Mouse (Mus musculus): ENCODE measurements around the gene Mdm2. TPM values are rescaled to one million over a fixed set of nuclear protein-coding genes. Genes with fewer than 3 reads are reported as not detected.

Gene Mdm2
- total and polyA plus RNA-seq, 3 experiments, result 79.8 to 136 (median 112) TPM

DNA sequence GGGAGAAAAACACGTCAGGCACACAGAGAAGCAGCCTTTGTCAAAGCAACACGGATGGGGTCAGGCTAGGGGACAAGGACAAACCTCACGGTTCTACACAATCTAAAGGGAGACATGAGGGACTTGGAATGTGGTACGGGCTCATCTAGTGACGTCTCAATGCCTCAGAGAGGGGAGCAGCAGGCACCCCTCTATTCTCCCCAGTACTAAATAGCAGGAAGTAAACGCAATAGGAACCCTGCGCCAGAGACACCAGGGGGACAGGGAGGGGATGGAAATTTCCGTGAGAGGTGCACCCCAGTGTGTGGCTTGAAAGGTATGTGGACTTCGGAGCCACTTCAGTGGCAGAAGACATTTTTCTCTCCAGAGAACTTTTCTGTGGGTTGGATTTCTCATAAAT is 30.4 kb upstream of the Mdm2 start:
- no peaks in the 10 kb centered on the region for H3K79me2 ChIP-seq (replicated peaks; ENCODE audit: control insufficient read depth, extremely low read depth, insufficient read depth, poor library complexity, severe bottlenecking)

DNA sequence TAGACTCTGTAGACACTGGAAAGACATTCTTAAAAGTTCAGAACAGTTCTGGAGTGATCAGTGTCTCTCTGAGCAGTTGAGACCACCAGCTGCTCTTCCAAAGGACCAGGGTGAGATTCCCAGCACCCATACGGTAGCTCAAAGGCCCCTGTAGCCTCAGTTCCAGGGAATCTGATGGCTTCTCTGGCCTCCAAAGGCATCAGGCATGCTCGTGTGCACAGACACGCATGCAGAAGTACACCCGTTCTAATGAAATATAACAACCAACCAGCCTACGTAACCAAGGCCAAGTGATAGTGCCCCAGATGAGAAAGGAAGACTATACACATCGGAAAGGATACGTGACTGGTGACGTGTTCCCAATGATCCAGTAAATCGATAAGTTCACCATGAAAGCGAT is 29.6 kb upstream of the Mdm2 start:
- H3K27ac ChIP-seq (ENCODE audit: insufficient read depth, low read depth), result no peak overlapping the region
- H3K27me3 ChIP-seq (replicated peaks), result no peaks in the 10 kb centered on the region
- DNase-seq (ENCODE audit: extremely low read depth), result no peak
- H3K9ac ChIP-seq (ENCODE audit: insufficient read depth, low read depth), result no peak overlapping the region
- in situ Hi-C loops (cut with MboI; ENCODE audit: low pct_ligation_motif_present, low pct_unique_long_range_greater_than_20kb, low sequenced_read_pairs) (no loop called here), dilution Hi-C loops (cut with MboI; ENCODE audit: extremely low pct_ligation_motif_present, extremely low pct_unique_long_range_greater_than_20kb, low sequenced_read_pairs) (no loop called here)
- TF ChIP-seq ZNF384 (IDR thresholded peaks at IDR 0.05; ENCODE audit: low read depth, low read length), result no peak
- no peak for TF ChIP-seq CHD1 (IDR thresholded peaks at IDR 0.05; ENCODE audit: low read depth, low read length)
- TF ChIP-seq SIN3A (IDR thresholded peaks at IDR 0.05; ENCODE audit: low read length), result no peak
- TF ChIP-seq GABPA (IDR thresholded peaks at IDR 0.05; ENCODE audit: insufficient replicate concordance, low read depth, low read length), result no peak
- no peak for TF ChIP-seq TCF12 (IDR thresholded peaks at IDR 0.05; ENCODE audit: low read depth, low read length)
- no peak for TF ChIP-seq MXI1 (IDR thresholded peaks at IDR 0.05; ENCODE audit: low read depth, low read length)
- no peak for TF ChIP-seq SMC3 (IDR thresholded peaks at IDR 0.05; ENCODE audit: low read depth, low read length)
- no peak for TF ChIP-seq EP300 (IDR thresholded peaks at IDR 0.05; ENCODE audit: low read length)
- TF ChIP-seq KAT2A (IDR thresholded peaks at IDR 0.05; ENCODE audit: insufficient replicate concordance, low read length), result no peak
- TF ChIP-seq RCOR1 (conservative IDR thresholded peaks at IDR 0.05; ENCODE audit: low read depth, low read length), result no peak
- TF ChIP-seq ZC3H11A (IDR thresholded peaks at IDR 0.05; ENCODE audit: low read depth, low read length), result no peak
- TF ChIP-seq ZKSCAN1 (IDR thresholded peaks at IDR 0.05; ENCODE audit: borderline replicate concordance, low read depth, low read length), result no peak
- no peak for TF ChIP-seq ELF1 (IDR thresholded peaks at IDR 0.05; ENCODE audit: low read depth, low read length)
- no peak for TF ChIP-seq UBTF (IDR thresholded peaks at IDR 0.05; ENCODE audit: low read depth, low read length)
- TF ChIP-seq RAD21 (IDR thresholded peaks at IDR 0.05; ENCODE audit: low read depth, low read length), result no peak
- TF ChIP-seq BHLHE40 (IDR thresholded peaks at IDR 0.05; ENCODE audit: low read depth, low read length), result no peak
- no peak for TF ChIP-seq MAZ (IDR thresholded peaks at IDR 0.05; ENCODE audit: low read depth, low read length)
- H3K4me1 ChIP-seq (ENCODE audit: control insufficient read depth in 1 of 2, insufficient read depth in 2 of 2), result peaks cover 0 to 5% of the 10 kb centered on the region in 2 experiments; a peak in 2 of 4 replicates
- no peaks in the 10 kb centered on the region for H3K9me3 ChIP-seq (replicated peaks; ENCODE audit: low read length)
- H3K4me3 ChIP-seq (replicated peaks in 1 of 3; ENCODE audit: low read depth in 2 of 3, low read length in 2 of 3, poor library complexity in 1 of 3), result no peak overlapping the region
- peaks cover 25 to 68% of the 10 kb centered on the region in 2 experiments for H3K36me3 ChIP-seq (replicated peaks in 1 of 2; ENCODE audit: control insufficient read depth in 1 of 2, insufficient read depth in 1 of 2, low read length in 1 of 2)
- H3K79me2 ChIP-seq (replicated peaks; ENCODE audit: control insufficient read depth, extremely low read depth, insufficient read depth, poor library complexity, severe bottlenecking), result no peaks in the 10 kb centered on the region
- H3K4me2 ChIP-seq (ENCODE audit: insufficient read depth, low read depth, poor library complexity, severe bottlenecking), result no peak overlapping the region

More for the DNA sequence above, 30.4 kb upstream of the Mdm2 start:
- DNase-seq (ENCODE audit: extremely low read depth), result no peak
- Histone ChIP-seq H3K4me3 (replicated peaks in 1 of 3; ENCODE audit: low read depth in 2 of 3, low read length in 2 of 3, poor library complexity in 1 of 3) (no peak overlapping the region), H3K27ac (ENCODE audit: insufficient read depth, low read depth) (no peak overlapping the region), H3K4me2 (ENCODE audit: insufficient read depth, low read depth, poor library complexity, severe bottlenecking) (no peak overlapping the region), H3K36me3 (replicated peaks in 1 of 2; ENCODE audit: control insufficient read depth in 1 of 2, insufficient read depth in 1 of 2, low read length in 1 of 2) (peaks cover 25 to 68% of the 10 kb centered on the region in 2 experiments), H3K9ac (ENCODE audit: insufficient read depth, low read depth) (no peak overlapping the region), H3K27me3 (replicated peaks) (no peaks in the 10 kb centered on the region), H3K9me3 (replicated peaks; ENCODE audit: low read length) (no peaks in the 10 kb centered on the region), H3K4me1 (ENCODE audit: control insufficient read depth in 1 of 2, insufficient read depth in 2 of 2) (peaks cover 0 to 10% of the 10 kb centered on the region in 2 experiments; a peak in 2 of 4 replicates)
- dilution Hi-C loops (cut with MboI; ENCODE audit: extremely low pct_ligation_motif_present, extremely low pct_unique_long_range_greater_than_20kb, low sequenced_read_pairs) (no loop called here), in situ Hi-C loops (cut with MboI; ENCODE audit: low pct_ligation_motif_present, low pct_unique_long_range_greater_than_20kb, low sequenced_read_pairs) (no loop called here)
- no peak for TF ChIP-seq CTCF (conservative IDR thresholded peaks at IDR 0.05 in 1 of 2, IDR thresholded peaks at IDR 0.05 in 1 of 2; ENCODE audit: low read depth in 2 of 2, low read length in 2 of 2)
- TF ChIP-seq ZKSCAN1 (IDR thresholded peaks at IDR 0.05; ENCODE audit: borderline replicate concordance, low read depth, low read length), result no peak
- no peak for TF ChIP-seq USF2 (conservative IDR thresholded peaks at IDR 0.05; ENCODE audit: low read depth, low read length)
- no peak for TF ChIP-seq ETS1 (conservative IDR thresholded peaks at IDR 0.05; ENCODE audit: low read depth, low read length)
- no peak for TF ChIP-seq POLR2A (IDR thresholded peaks at IDR 0.05; ENCODE audit: low read depth, low read length)
- TF ChIP-seq ZC3H11A (IDR thresholded peaks at IDR 0.05; ENCODE audit: low read depth, low read length), result no peak
- TF ChIP-seq MEF2A (IDR thresholded peaks at IDR 0.05; ENCODE audit: borderline replicate concordance, low read depth, low read length), result no peak
- no peak for TF ChIP-seq MAFK (IDR thresholded peaks at IDR 0.05; ENCODE audit: insufficient replicate concordance, low read length)
- TF ChIP-seq JUN (IDR thresholded peaks at IDR 0.05; ENCODE audit: insufficient read depth, low read depth, low read length), result no peak
- no peak for TF ChIP-seq NELFE (IDR thresholded peaks at IDR 0.05; ENCODE audit: low read depth, low read length)
- no peak for TF ChIP-seq EP300 (IDR thresholded peaks at IDR 0.05; ENCODE audit: low read length)
- TF ChIP-seq TCF12 (IDR thresholded peaks at IDR 0.05; ENCODE audit: low read depth, low read length), result no peak
- no peak for TF ChIP-seq BHLHE40 (IDR thresholded peaks at IDR 0.05; ENCODE audit: low read depth, low read length)
